Mouse (Mus musculus) midbrain, embryonic 10.5 days (tissue): Measurements from ENCODE around the gene Per2. TPM values are rescaled to one million over a fixed set of nuclear protein-coding genes. Genes with fewer than 3 reads are reported as not detected.

Experiments
- DNase-seq: peaks from one replicate; pipeline ENCODE4 v3.0.0-alpha.2; 2017; ENCODE audit warnings: low spot score
- H3K27ac ChIP-seq: fragments of 300-500 bp; sonication (generic); replicated peaks from 2 replicates; pipeline ENCODE4 v1.5.1; 2016; ENCODE audit warnings: mild to moderate bottlenecking
- H3K27me3 ChIP-seq: fragments of 300-500 bp; sonication (generic); 2 replicates; pipeline ENCODE4 v1.6.1; 2016; ENCODE audit warnings: low read depth, mild to moderate bottlenecking; ENCODE audit not compliant: poor library complexity, severe bottlenecking
- H3K36me3 ChIP-seq: fragments of 300-500 bp; sonication (generic); 2 replicates; pipeline ENCODE4 v1.6.1; 2016; ENCODE audit warnings: mild to moderate bottlenecking, moderate library complexity
- H3K4me1 ChIP-seq: fragments of 300-500 bp; sonication (generic); 2 replicates; pipeline ENCODE4 v1.6.1; 2016
- H3K4me3 ChIP-seq: fragments of 300-500 bp; sonication (generic); 2 replicates; pipeline ENCODE4 v1.5.1; 2016; ENCODE audit warnings: mild to moderate bottlenecking, moderate library complexity
- H3K9me3 ChIP-seq: fragments of 300-500 bp; sonication (generic); replicated peaks from 2 replicates; pipeline ENCODE4 v1.6.1; 2016; ENCODE audit warnings: mild to moderate bottlenecking
- WGBS: fragments of 180-500 bp; shearing (Covaris S2); methylation state at CpG from one replicate; pipeline ENCODE4 v1.1.7; 2016; 5-methylcytosine and 5-hydroxymethylcytosine counted together
- polyA plus RNA-seq: library from polyadenylated mRNA; unstranded; fragments of >200 nt; fragmentation: Nextera tagmentation; extraction: Ambion mirVana; gene quantifications from 2 replicates; pipeline ENCODE4 v1.2.1, GENCODE M21; 2016

Gene Per2
- 2.5 and 4.0 TPM in 2 replicates for polyA plus RNA-seq

DNA sequence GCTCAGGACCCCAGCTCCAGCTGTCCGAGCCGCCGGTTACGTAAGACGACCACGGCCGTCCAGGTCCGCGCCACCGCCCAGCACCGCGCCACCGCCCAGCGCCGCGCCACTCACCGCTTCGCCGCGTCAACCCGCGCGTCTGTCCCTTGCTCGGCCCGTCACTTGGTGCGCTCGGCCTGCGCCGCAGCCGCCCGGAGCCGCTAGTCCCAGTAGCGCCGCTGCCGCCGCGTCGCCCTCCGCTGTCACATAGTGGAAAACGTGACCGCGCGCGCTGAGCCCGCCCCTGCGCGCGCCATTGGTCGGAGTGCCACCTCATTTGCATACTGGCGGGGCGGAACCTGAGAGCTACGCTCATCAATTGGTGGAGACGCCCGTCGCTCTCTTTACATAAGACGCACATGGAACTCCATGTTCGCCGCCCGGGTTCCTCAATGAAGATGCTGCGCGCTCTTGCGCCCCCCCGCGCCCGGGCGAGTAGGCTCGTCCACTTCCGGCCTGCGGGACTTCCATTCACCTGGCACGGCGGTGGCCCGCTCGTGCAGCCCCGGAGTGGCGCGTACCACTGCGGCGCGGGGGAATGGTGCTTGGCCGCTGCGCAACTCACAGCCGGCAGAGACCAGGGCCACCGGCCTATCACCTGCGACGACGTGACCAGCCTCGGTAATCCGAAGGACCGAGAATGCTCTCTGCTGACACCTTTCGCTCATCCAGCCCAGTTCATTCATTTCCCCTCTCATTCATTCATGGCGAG lies at the start of gene Per2:
Gene Per2 (minus strand): TSS at position 266 of the 751 bp plus-strand sequence.
- H3K4me1 ChIP-seq: peaks cover 63% of the 10 kb centered on the region

DNA sequence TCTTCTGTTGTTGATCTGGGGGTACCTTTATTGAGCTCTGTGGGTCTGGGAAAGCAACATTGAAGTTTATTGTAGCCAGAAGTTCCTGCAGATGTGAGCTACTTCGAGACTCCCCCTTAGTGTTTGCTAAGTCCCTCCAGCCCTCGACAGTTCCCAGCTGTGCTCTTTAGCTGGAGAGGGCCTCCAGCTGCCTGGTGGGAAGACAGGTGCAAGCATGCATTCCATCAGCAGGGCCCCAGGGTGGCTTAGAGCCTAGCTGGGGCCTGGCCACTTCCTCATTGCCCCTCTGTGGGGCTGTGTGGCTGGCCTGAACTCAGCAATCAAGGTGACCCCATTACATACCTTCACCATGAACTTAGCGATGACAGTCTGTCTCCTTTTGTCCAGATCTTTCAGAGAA lies 45.5 kb upstream of the Per2 start:
- H3K9me3 ChIP-seq: no peaks in the 10 kb centered on the region
- 77% methylated on average over 3 of the region's 3 CpGs for WGBS
- H3K36me3 ChIP-seq: peaks cover 79% of the 10 kb centered on the region
- H3K4me1 ChIP-seq: no peaks in the 10 kb centered on the region
- H3K27me3 ChIP-seq: no peaks in the 10 kb centered on the region
- DNase-seq: no peak
- H3K27ac ChIP-seq: no peak overlapping the region
- H3K4me3 ChIP-seq: no peak overlapping the region

More for the DNA sequence above, at the start of gene Per2:
- Histone ChIP-seq H3K36me3 (no peaks in the 10 kb centered on the region), H3K27ac (peak within 1 kb of the TSS; percentile 77), H3K27me3 (peaks cover 29% of the 10 kb centered on the region), H3K4me3 (peak within 1 kb of the TSS; percentile 76), H3K9me3 (no peaks in the 10 kb centered on the region)
- WGBS: under 1% methylated on average over 91 of the region's 91 CpGs
- DNase-seq: peak; percentile 99

DNA sequence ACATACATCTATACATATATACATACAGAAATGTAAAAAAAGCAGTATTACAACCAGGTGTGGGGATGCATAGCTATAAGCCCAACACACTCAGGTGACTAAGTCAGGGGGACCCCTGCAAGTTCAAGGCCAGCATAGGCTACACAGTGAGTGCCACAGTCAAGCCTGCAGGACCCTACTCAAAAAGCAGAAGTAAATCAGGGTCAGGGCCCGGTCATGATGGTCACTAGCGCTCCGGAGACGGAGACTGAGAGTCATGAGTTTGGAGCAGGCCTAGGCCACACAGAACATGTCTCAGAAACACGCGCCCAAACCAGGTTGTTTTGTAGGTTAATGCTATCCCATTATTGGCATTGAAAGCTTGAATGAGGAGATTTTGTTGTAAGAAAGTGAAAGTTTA lies 39.5 kb upstream of the Per2 start:
- Histone ChIP-seq H3K9me3 (no peaks in the 10 kb centered on the region), H3K4me3 (no peak overlapping the region), H3K36me3 (peaks cover 48% of the 10 kb centered on the region), H3K27me3 (peaks cover 5% of the 10 kb centered on the region; the same call in 1 of the 2 replicates), H3K4me1 (peaks cover 22% of the 10 kb centered on the region), H3K27ac (no peak overlapping the region)
- 96% methylated on average over 6 of the region's 6 CpGs for WGBS
- no peak for DNase-seq

DNA sequence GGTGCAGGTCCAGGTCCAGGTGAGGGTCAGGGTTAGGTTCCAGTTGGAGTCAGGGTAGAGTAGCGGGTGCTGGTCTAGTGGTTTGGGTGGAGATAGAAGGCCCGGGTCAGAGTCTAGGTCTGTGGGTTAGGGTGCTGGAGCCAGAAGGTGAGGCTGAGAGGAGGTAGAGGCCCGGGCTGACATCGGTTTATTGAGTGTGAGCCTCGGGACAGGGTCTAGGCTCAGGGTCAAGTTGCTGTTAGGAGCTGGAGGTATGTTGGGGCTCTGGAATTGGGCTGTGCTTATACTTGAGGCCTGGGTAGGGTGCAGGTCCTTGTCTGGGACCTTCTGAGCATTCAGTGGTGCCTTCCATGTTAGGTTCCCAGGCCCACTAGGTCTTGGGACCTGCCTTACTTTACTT lies 36.2 kb upstream of the Per2 start:
- H3K36me3 ChIP-seq: peaks cover 18% of the 10 kb centered on the region
- 46% methylated on average over 5 of the region's 5 CpGs for WGBS
- H3K4me1 ChIP-seq: peaks cover 22% of the 10 kb centered on the region
- H3K27me3 ChIP-seq: peaks cover 13% of the 10 kb centered on the region
- no peak for DNase-seq
- H3K4me3 ChIP-seq: peak overlapping the region; percentile 86
- no peaks in the 10 kb centered on the region for H3K9me3 ChIP-seq
- H3K27ac ChIP-seq: peak overlapping the region; percentile 85; the same call in 1 of the 2 replicates

DNA sequence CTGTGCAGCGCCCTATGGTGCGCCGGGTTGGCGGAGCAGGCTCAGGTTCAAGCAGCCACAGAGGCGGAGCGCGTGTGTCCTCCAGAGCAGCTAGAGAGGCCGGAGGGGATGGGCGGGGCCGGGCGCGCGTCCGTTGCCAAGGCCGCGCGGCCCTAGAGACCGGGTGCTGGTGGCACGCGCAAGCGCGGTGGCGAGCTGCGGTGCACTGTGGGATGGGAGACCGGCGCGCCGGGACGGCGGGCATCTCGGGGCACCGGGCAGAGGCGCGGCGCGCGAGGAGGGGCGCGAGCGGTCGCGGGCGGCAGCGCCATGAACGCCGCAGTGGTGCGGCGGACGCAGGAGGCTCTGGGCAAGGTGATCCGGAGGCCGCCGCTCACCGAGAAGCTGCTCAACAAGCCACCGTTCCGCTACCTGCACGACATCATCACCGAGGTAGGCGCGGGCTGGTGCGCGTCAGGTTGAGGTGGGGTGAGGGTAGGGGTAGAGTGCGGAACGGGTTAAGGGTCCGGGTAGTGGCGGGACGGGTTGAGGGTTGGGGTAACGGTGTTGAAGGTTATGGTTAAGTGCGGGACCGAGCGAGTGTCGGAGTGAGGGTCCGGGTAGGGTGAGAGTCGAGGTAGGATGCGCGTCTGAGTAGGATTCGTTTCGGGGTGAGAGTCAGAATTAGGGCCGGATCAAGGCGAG lies 35.5 kb upstream of the Per2 start, which contains the start of gene Traf3ip1:
Gene Traf3ip1 (plus strand): TSS at position 191 of the 684 bp plus-strand sequence.
- peaks cover 22% of the 10 kb centered on the region for H3K4me1 ChIP-seq
- peak; percentile 93 for DNase-seq
- peak within 1 kb of the TSS; percentile 86 for H3K4me3 ChIP-seq
- WGBS: under 1% methylated on average over 79 of the region's 79 CpGs
- H3K27ac ChIP-seq: peak within 1 kb of the TSS; percentile 85
- peaks cover 10% of the 10 kb centered on the region for H3K36me3 ChIP-seq
- peaks cover 13% of the 10 kb centered on the region for H3K27me3 ChIP-seq
- no peaks in the 10 kb centered on the region for H3K9me3 ChIP-seq

DNA sequence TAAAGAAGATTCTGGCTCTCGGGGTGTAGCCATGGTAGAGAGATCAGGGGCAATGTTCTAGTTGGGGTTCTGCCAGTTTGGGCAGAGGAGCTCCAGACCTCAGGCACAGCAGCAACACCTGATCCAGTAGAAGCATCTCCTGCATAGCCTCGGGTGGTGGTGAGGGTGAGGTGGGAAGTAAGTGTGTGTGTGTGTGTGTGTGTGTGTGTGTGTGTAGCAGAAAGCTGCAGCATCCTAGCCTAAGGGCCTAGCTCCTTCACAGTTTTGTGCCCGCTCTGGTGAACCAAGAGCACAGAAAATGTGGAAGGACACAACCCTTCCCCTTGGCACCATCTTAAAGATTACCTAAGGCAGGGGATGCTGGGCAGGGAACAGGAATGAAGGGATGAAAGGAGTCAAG lies 34.8 kb upstream of the Per2 start:
- H3K4me1 ChIP-seq: peaks cover 22% of the 10 kb centered on the region
- H3K27me3 ChIP-seq: peaks cover 13% of the 10 kb centered on the region
- peak overlapping the region; percentile 86 for H3K4me3 ChIP-seq
- WGBS: 47% methylated on average over 3 of the region's 3 CpGs
- no peaks in the 10 kb centered on the region for H3K9me3 ChIP-seq
- H3K36me3 ChIP-seq: peaks cover 5% of the 10 kb centered on the region; the same call in 1 of the 2 replicates
- no peak for DNase-seq
- peak overlapping the region; percentile 85; the same call in 1 of the 2 replicates for H3K27ac ChIP-seq

DNA sequence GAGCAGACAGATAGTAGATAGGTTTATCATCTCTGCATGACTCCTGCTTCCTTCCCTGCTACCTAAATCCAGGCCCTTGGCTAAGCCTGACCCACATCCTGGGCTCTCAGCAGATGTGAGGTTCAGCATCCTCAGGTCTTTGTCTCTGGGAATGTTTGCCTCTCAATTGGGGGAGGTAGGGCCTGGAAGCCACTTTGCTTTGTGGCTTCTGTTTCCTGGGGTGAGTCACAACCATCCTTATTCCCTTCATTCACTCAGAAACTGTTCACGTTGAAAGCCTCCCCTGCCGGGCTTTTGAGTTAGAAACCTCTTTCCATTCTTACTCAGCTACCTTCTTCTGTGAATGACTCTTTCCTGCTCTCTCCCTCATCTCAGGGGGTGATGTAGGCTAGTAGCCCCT lies 33.6 kb upstream of the Per2 start:
- 16% methylated on average over 2 of the region's 2 CpGs for WGBS
- Histone ChIP-seq H3K4me3 (no peak overlapping the region), H3K27me3 (peaks cover 13% of the 10 kb centered on the region), H3K9me3 (no peaks in the 10 kb centered on the region), H3K27ac (no peak overlapping the region), H3K36me3 (no peaks in the 10 kb centered on the region; the same call in 1 of the 2 replicates), H3K4me1 (peaks cover 22% of the 10 kb centered on the region)
- no peak for DNase-seq

DNA sequence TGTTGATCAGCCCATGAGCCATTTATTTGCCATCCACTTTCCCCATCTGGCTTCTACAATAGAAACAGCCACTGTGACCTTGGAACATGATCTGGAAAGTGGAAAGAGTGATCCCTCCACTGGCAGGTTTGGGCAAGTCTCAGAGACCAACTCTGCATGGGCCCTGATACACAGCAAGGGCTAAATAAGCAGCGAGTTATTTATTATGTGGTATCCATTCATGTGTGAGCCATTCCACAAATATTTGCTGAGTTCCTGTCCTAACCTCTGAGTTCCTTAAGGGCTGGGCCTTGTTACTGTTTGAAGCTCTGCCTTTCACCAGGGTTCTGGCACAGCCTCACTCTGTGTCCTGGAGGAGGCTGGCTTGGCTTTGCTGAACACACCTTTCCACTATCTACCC lies 31.2 kb upstream of the Per2 start:
- no peaks in the 10 kb centered on the region for H3K36me3 ChIP-seq
- no peak overlapping the region for H3K27ac ChIP-seq
- DNase-seq: no peak
- H3K4me3 ChIP-seq: no peak overlapping the region
- H3K27me3 ChIP-seq: peaks cover 13% of the 10 kb centered on the region
- H3K9me3 ChIP-seq: no peaks in the 10 kb centered on the region
- WGBS: 88% methylated on average over 1 of the region's 1 CpGs
- peaks cover 12% of the 10 kb centered on the region for H3K4me1 ChIP-seq

DNA sequence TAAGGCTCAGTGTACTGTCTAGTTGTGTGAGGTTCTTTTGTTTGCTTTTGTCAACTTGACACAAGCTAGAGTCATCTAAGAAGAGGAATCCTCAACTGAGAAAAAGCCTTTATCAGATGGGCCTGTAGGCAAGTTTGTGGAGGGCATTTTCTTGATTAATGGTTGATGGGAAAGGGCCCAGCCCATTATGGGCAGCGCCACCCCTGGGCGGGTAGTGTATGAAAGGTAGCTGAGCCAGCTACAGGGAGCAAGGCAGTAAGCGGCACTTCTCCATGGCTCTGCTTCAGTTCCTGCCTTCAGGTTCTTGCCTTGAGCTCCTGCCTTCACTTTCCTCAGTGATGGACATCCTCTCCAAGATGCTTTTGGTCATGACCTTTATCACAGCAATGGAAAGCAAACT lies 27.0 kb upstream of the Per2 start:
- no peaks in the 10 kb centered on the region for H3K27me3 ChIP-seq
- no peaks in the 10 kb centered on the region for H3K9me3 ChIP-seq
- DNase-seq: no peak
- no peak overlapping the region for H3K4me3 ChIP-seq
- no peaks in the 10 kb centered on the region for H3K4me1 ChIP-seq
- no peaks in the 10 kb centered on the region for H3K36me3 ChIP-seq
- H3K27ac ChIP-seq: no peak overlapping the region
- WGBS: 81% methylated on average over 3 of the region's 3 CpGs

DNA sequence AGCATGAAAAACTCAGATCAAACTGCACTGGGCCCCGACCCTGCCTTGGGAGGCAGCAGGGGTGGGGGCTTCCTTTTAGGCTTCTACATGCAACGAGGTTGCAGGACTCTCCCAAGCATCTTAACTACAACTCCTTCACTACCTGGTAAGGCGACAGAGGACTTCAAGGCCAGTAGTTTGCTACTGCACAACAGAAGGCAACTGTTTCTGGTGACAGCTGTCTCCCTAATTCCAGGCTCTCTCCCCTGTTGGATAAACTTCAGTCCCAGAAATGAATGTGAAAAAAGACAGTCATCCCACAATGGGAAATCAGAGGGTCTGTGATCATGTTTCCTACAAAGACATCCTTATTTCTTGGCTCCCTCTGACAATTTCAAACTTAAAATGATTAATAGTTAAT lies 26.3 kb upstream of the Per2 start:
- Histone ChIP-seq H3K4me1 (no peaks in the 10 kb centered on the region), H3K36me3 (no peaks in the 10 kb centered on the region), H3K9me3 (no peaks in the 10 kb centered on the region), H3K4me3 (no peak overlapping the region), H3K27me3 (no peaks in the 10 kb centered on the region), H3K27ac (no peak overlapping the region)
- 72% methylated on average over 3 of the region's 3 CpGs for WGBS
- DNase-seq: no peak

DNA sequence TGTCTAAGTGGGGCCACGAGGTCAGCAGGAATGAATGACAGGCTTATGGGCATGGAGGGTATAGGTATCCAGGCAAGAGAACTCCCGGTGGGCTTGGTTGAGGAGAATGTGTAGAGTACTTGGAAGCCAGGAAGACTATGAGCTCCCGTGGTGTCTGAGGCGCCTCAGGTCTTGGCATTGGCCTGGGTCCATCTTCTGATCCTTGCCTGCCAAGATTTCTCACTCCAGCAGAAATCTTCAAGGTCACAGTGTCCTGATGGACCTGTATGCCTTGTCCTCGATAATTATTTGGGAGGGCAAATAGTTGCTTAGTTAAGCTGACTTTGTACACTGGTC lies 24.9 kb upstream of the Per2 start:
- DNase-seq: no peak
- H3K9me3 ChIP-seq: no peaks in the 10 kb centered on the region
- H3K27me3 ChIP-seq: no peaks in the 10 kb centered on the region
- no peak overlapping the region for H3K4me3 ChIP-seq
- peaks cover 5% of the 10 kb centered on the region; the same call in 1 of the 2 replicates for H3K4me1 ChIP-seq
- H3K36me3 ChIP-seq: no peaks in the 10 kb centered on the region
- peak overlapping the region; percentile 61 for H3K27ac ChIP-seq
- WGBS: 77% methylated on average over 5 of the region's 5 CpGs

DNA sequence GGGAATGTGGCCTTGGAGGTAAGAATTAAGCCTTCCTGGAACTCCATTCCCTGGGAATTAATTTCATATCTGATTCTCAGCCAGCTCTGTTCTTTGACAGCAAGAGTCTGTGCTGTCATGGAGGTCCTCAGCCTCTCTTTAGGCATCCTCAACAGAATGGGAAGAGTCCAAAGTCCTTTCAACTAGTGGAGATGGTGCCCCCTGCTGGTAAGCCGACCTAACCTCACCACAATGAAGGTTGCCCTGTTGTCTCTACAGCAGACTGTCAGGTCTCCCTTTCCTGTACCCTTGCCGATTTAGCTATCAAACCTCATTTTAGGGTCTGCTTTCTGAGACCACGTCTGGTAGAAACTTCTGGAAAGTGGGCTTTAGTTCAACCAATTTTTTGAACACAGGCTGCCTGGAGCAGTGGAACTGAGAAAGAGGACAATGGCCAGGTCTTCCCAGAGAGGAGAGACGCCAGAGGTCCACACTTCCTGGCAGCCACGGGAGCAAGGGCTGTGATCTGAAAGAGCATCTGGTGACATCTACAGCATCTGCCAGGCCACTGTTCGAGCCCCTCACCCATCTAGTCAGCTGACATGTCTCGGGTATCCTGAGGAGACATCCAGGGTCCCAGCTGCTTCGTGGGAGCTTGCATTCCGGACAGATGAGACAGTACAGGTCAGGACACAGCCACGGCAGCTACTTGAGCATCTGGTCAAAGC lies 24.3 kb upstream of the Per2 start:
- Histone ChIP-seq H3K36me3 (no peaks in the 10 kb centered on the region), H3K27ac (peak overlapping the region; percentile 61), H3K4me3 (no peak overlapping the region), H3K27me3 (no peaks in the 10 kb centered on the region), H3K4me1 (peaks cover 5% of the 10 kb centered on the region; the same call in 1 of the 2 replicates), H3K9me3 (no peaks in the 10 kb centered on the region)
- WGBS: 55% methylated on average over 10 of the region's 10 CpGs
- peak; percentile 78 for DNase-seq
